Mouse (Mus musculus): Measurements from ENCODE around the gene Myom3.

Myom3 gene

GRCm38 (mm10) chr4:135762251-135762906 is 2.9 kb downstream of the Myom3 start:
- DNase-seq, result peak; percentile 61

GRCm38 (mm10) chr4:135764700-135765099 is 5.2 kb downstream of the Myom3 start:
- DNase-seq, result no peak

GRCm38 (mm10) chr4:135765707-135766106 is 6.2 kb downstream of the Myom3 start:
- no peak for DNase-seq

- DNase-seq, result no peak
Measured at GRCm38 (mm10) chr4:135766976-135767375, 7.5 kb downstream of the Myom3 start.

- DNase-seq, result peak; percentile 22
Measured at GRCm38 (mm10) chr4:135768572-135769526, 9.3 kb downstream of the Myom3 start.

- DNase-seq, result no peak
Measured at GRCm38 (mm10) chr4:135770611-135771305, 11.2 kb downstream of the Myom3 start.

- no peak for DNase-seq
Measured at GRCm38 (mm10) chr4:135771592-135771991, 12.1 kb downstream of the Myom3 start.

- DNase-seq, result no peak
Measured at GRCm38 (mm10) chr4:135772671-135773070, 13.2 kb downstream of the Myom3 start.

- DNase-seq, result no peak
Measured at GRCm38 (mm10) chr4:135774496-135774895, 15.0 kb downstream of the Myom3 start.

- DNase-seq, result no peak
Measured at GRCm38 (mm10) chr4:135776850-135777249, 17.3 kb downstream of the Myom3 start.

GRCm38 (mm10) chr4:135779661-135780060 is 20.1 kb downstream of the Myom3 start:
- no peak for DNase-seq

- no peak for DNase-seq
Measured at GRCm38 (mm10) chr4:135780255-135780654, 20.7 kb downstream of the Myom3 start.

GRCm38 (mm10) chr4:135781304-135781703 is 21.8 kb downstream of the Myom3 start:
- no peak for DNase-seq

GRCm38 (mm10) chr4:135786581-135786980 is 27.1 kb downstream of the Myom3 start:
- no peak for DNase-seq

GRCm38 (mm10) chr4:135787271-135787670 is 27.8 kb downstream of the Myom3 start:
- DNase-seq, result no peak

GRCm38 (mm10) chr4:135789135-135789534 is 29.6 kb downstream of the Myom3 start:
- DNase-seq, result no peak

- DNase-seq, result no peak
Measured at GRCm38 (mm10) chr4:135792821-135793220, 33.3 kb downstream of the Myom3 start.

GRCm38 (mm10) chr4:135797931-135798330 is 38.4 kb downstream of the Myom3 start:
- DNase-seq, result no peak

- peak; percentile 81 for DNase-seq
Measured at GRCm38 (mm10) chr4:135801543-135801942, 42.0 kb downstream of the Myom3 start.

- DNase-seq, result peak; percentile 31
Measured at GRCm38 (mm10) chr4:135803299-135803698, 43.8 kb downstream of the Myom3 start.

- no peak for DNase-seq
Measured at GRCm38 (mm10) chr4:135804169-135804568, 44.7 kb downstream of the Myom3 start.

GRCm38 (mm10) chr4:135814896-135815295 is 55.4 kb downstream of the Myom3 start:
- DNase-seq, result no peak

- DNase-seq, result peak; percentile 44
Measured at GRCm38 (mm10) chr4:135816905-135817622, 57.5 kb downstream of the Myom3 start.

Data from thymus, postnatal 25 days (tissue).